Mouse (Mus musculus): Measurements from ENCODE around the gene Enpp1. TPM values are rescaled to one million over a fixed set of nuclear protein-coding genes. Genes with fewer than 3 reads are reported as not detected.
A peak's percentile ranks its signal among the peaks of the same experiment; 100 is the strongest.

Gene Enpp1
- total RNA-seq, 2 experiments from 2014 or later, result 4.7 to 9.6 TPM

- no peak for ATAC-seq (replicated peaks; ENCODE audit: low FRiP score, low TSS enrichment, poor library complexity, severe bottlenecking)
Observed at GRCm38 (mm10) chr10:24712901-24713300, 942 bp upstream of the Enpp1 start.

- 0 out of 2 replicates have a peak, but pooled peaks have one; percentile 5 for ATAC-seq (replicated peaks; ENCODE audit: low FRiP score, low TSS enrichment, poor library complexity, severe bottlenecking)
Observed at GRCm38 (mm10) chr10:24712367-24712761, 405 bp upstream of the Enpp1 start.

- peak; percentile 53 for ATAC-seq (replicated peaks; ENCODE audit: low FRiP score, low TSS enrichment, poor library complexity, severe bottlenecking)
Observed at GRCm38 (mm10) chr10:24711071-24711470, 888 bp downstream of the Enpp1 start.

- ATAC-seq (replicated peaks; ENCODE audit: low FRiP score, low TSS enrichment, poor library complexity, severe bottlenecking), result no peak
Observed at GRCm38 (mm10) chr10:24710361-24710760, 1.6 kb downstream of the Enpp1 start.

GRCm38 (mm10) chr10:24707745-24708144 is 4.2 kb downstream of the Enpp1 start:
- ATAC-seq (replicated peaks; ENCODE audit: low FRiP score, low TSS enrichment, poor library complexity, severe bottlenecking), result no peak

- ATAC-seq (replicated peaks; ENCODE audit: low FRiP score, low TSS enrichment, poor library complexity, severe bottlenecking), result no peak
Observed at GRCm38 (mm10) chr10:24706431-24707140, 5.4 kb downstream of the Enpp1 start.

GRCm38 (mm10) chr10:24702698-24703097 is 9.3 kb downstream of the Enpp1 start:
- no peak for ATAC-seq (replicated peaks; ENCODE audit: low FRiP score, low TSS enrichment, poor library complexity, severe bottlenecking)

- ATAC-seq (replicated peaks; ENCODE audit: low FRiP score, low TSS enrichment, poor library complexity, severe bottlenecking), result peak; percentile 44; the same call in 1 of the 2 replicates
Observed at GRCm38 (mm10) chr10:24698131-24698775, 13.7 kb downstream of the Enpp1 start.

GRCm38 (mm10) chr10:24696761-24697160 is 15.2 kb downstream of the Enpp1 start:
- no peak for ATAC-seq (replicated peaks; ENCODE audit: low FRiP score, low TSS enrichment, poor library complexity, severe bottlenecking)

- ATAC-seq (replicated peaks; ENCODE audit: low FRiP score, low TSS enrichment, poor library complexity, severe bottlenecking), result no peak
Observed at GRCm38 (mm10) chr10:24695786-24696185, 16.2 kb downstream of the Enpp1 start.

- ATAC-seq (replicated peaks; ENCODE audit: low FRiP score, low TSS enrichment, poor library complexity, severe bottlenecking), result no peak
Observed at GRCm38 (mm10) chr10:24682518-24683104, 29.3 kb downstream of the Enpp1 start.

- no peak for ATAC-seq (replicated peaks; ENCODE audit: low FRiP score, low TSS enrichment, poor library complexity, severe bottlenecking)
Observed at GRCm38 (mm10) chr10:24677681-24678080, 34.3 kb downstream of the Enpp1 start.

- ATAC-seq (replicated peaks; ENCODE audit: low FRiP score, low TSS enrichment, poor library complexity, severe bottlenecking), result no peak
Observed at GRCm38 (mm10) chr10:24674261-24674660, 37.7 kb downstream of the Enpp1 start.

GRCm38 (mm10) chr10:24672948-24673347 is 39.0 kb downstream of the Enpp1 start:
- ATAC-seq (replicated peaks; ENCODE audit: low FRiP score, low TSS enrichment, poor library complexity, severe bottlenecking), result no peak

- ATAC-seq (replicated peaks; ENCODE audit: low FRiP score, low TSS enrichment, poor library complexity, severe bottlenecking), result no peak
Observed at GRCm38 (mm10) chr10:24670548-24670947, 41.4 kb downstream of the Enpp1 start.

GRCm38 (mm10) chr10:24650990-24651569 is 60.9 kb downstream of the Enpp1 start:
- ATAC-seq (replicated peaks; ENCODE audit: low FRiP score, low TSS enrichment, poor library complexity, severe bottlenecking), result no peak

GRCm38 (mm10) chr10:24647996-24648738 is 63.8 kb downstream of the Enpp1 start:
- ATAC-seq (replicated peaks; ENCODE audit: low FRiP score, low TSS enrichment, poor library complexity, severe bottlenecking), result no peak

- ATAC-seq (replicated peaks; ENCODE audit: low FRiP score, low TSS enrichment, poor library complexity, severe bottlenecking), result no peak
Observed at GRCm38 (mm10) chr10:24645169-24645568, 66.8 kb downstream of the Enpp1 start.

GRCm38 (mm10) chr10:24642796-24643580 is 69.0 kb downstream of the Enpp1 start:
- ATAC-seq (replicated peaks; ENCODE audit: low FRiP score, low TSS enrichment, poor library complexity, severe bottlenecking), result no peak

All from megakaryocyte-erythroid progenitor cell, adult 5-6 weeks (primary cell).